Mouse (Mus musculus): ENCODE measurements around the gene Celsr3. TPM values are rescaled to one million over a fixed set of nuclear protein-coding genes. Genes with fewer than 3 reads are reported as not detected.

Celsr3 gene
- total RNA-seq, 4 experiments from 2014 or later, result 0.05 TPM; not detected in 3

DNA sequence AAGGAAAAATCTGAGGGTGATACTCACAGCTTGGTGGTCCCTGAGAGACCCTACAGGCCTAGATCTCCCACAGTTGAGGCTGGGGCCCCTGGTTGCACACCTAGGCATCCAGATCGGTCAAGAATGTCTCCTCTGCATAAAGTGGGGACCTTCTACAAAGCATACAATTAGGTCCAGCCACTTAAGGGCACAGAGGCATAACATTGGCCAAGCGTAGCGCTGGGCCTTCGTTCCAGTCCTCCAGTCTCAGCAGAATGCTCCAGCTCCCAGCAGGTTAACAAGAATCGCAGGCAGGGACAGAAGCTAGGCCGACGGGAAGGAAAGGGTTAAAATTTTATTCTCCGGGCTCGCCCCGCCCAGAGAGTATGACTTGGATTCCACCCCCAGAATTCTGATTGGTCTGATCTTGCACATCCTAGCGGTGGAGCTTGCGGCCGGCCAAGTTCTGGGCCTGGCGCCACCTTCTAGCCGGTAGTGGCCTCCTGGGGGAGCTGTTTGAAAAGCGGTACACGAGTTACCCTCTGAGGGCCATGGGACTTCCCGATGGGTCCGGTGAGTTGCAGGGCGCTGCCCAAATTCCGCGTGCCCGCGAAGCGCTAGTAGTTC, 27.6 kb downstream of the Celsr3 start:
- DNase-seq (ENCODE audit: low spot score in 2 of 2), result peak; percentile 89 to 95

GRCm38 (mm10) chr9:108854241-108854696, 28.1 kb downstream of the Celsr3 start:
- peak; percentile 73 to 87 for DNase-seq (ENCODE audit: low spot score in 2 of 2)

DNA sequence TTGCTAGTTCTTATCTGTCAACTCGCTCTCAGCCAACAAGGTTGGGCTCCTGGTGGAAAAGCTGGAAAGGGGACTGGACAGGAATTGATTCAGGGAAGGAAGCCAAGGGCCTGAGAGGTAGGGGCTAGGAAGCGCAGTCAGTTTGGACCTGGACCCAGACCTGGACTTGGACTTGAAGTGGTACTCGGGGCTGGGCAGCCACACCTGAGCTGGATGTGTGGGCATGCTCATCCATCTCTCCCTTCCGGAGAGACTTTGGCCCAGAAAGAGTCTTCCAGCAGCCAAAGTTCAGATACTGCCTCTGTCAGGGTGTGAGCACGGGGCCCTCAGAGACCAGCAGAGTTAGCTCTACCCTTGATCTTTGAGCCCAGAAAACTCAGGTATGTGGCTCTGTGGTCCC, 29.2 kb downstream of the Celsr3 start:
- DNase-seq (ENCODE audit: low spot score in 2 of 2), result no peak

GRCm38 (mm10) chr9:108858792-108859527, 32.8 kb downstream of the Celsr3 start:
- no peak for DNase-seq (ENCODE audit: low spot score in 2 of 2)

Small RNA genes within 50 kb of the gene (microRNA-seq; reads per million reads assigned to microRNA genes)
- gene Gm23156, result not detected

Other genes starting within 250 kb of the Celsr3 start
- 1 to 10 TPM; 6.6 to 8.4 (median 7.7) TPM for gene Wdr6, start 247.6 kb upstream of the Celsr3 start, total RNA-seq (2022)
- 1 to 10 TPM; 3.8 to 5.5 (median 4.9) TPM for gene P4htm, start 228.7 kb upstream of the Celsr3 start, total RNA-seq (2022)
- 10 to 100 TPM; 68.7 to 85.9 (median 81.8) TPM for gene Arih2, start 176.9 kb upstream of the Celsr3 start, total RNA-seq (2022)
- gene Slc25a20, start 164.2 kb upstream of the Celsr3 start, total RNA-seq (2022), result 10 to 100 TPM; 62.5 to 78.8 (median 68.7) TPM
- gene Prkar2a, start 137.0 kb upstream of the Celsr3 start, total RNA-seq (2022), result 100 to 1,000 TPM; 182 to 235 (median 191) TPM
- gene Ip6k2, start 42.5 kb upstream of the Celsr3 start, total RNA-seq (2022), result 10 to 100 TPM; 12.0 to 15.8 (median 14.2) TPM
- gene Nckipsd, start 18.0 kb upstream of the Celsr3 start, total RNA-seq (2022), result 1 to 10 TPM; 3.6 to 4.9 (median 4.2) TPM
- gene Slc26a6, start 27.0 kb downstream of the Celsr3 start, total RNA-seq (2022), result 10 to 100 TPM; 14.6 to 25.3 (median 16.4) TPM
- gene Tmem89, start 88.3 kb downstream of the Celsr3 start, total RNA-seq (2022), result under 1 TPM in 1 of 4 experiments, not detected in 3; 0.53 TPM
- gene Uqcrc1, start 110.3 kb downstream of the Celsr3 start, total RNA-seq (2022), result 100 to 1,000 TPM; 799 to 932 (median 902) TPM
- gene Col7a1, start 127.3 kb downstream of the Celsr3 start, total RNA-seq (2022), result 1 to 10 TPM; 1.2 to 3.1 (median 2.2) TPM
- gene Ucn2, start 159.7 kb downstream of the Celsr3 start, total RNA-seq (2022), result 1 to 10 TPM in 1 of 4 experiments, under 1 TPM in 2, not detected in 1; 0.27 to 1.2 (median 0.51) TPM
- gene Pfkfb4, start 165.5 kb downstream of the Celsr3 start, total RNA-seq (2022), result 10 to 100 TPM; 21.5 to 37.8 (median 35.0) TPM
- gene Shisa5, start 212.2 kb downstream of the Celsr3 start, total RNA-seq (2022), result 10 to 100 TPM in 2 of 4 experiments, 1 to 10 TPM in 2; 7.0 to 11.8 (median 9.1) TPM
- gene Trex1, start 233.4 kb downstream of the Celsr3 start, total RNA-seq (2022), result 10 to 100 TPM; 11.4 to 17.2 (median 13.0) TPM
- gene Atrip, start 247.8 kb downstream of the Celsr3 start, total RNA-seq (2022), result 10 to 100 TPM in 3 of 4 experiments, 1 to 10 TPM in 1; 8.7 to 11.5 (median 10.7) TPM

Data from gastrocnemius, adult 8-10 months (tissue).